Mouse (Mus musculus): ENCODE data around the gene Olfr467.
"Not testable (repeated sequence)": the region's sequence is repeated elsewhere in the genome, so short reads cannot be mapped to it uniquely, and the experiment has no call there.

DNA sequence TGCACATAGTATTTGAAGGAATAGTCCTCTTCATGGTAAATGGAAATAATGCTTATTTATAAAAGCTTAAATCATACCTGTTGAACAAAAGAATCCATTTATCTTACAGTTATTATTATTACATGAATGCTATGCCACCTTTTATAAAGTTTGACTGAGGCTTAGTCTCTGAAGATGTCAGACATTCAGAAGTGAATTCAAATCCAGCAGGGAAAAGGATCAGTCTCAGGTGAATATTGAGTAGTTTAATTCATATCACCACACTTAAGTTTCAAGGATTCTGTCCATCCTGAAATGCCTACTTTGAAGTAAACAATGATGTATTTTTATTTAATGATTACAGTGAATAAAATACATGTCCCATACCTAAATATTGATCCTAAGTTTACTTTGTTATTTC, 13.4 kb downstream of the Olfr467 start, which contains the start of gene Olfr469:
- TF ChIP-seq CTCF, EP300 (IDR thresholded peaks at IDR 0.05; ENCODE audit: low read depth): not testable (repeated sequence)

Data from liver, postnatal 0 days (tissue).